Mouse (Mus musculus) CH12.LX (cell line): ENCODE results near the gene Megf8. TPM values are rescaled to one million over a fixed set of nuclear protein-coding genes. Genes with fewer than 3 reads are reported as not detected.

Experiments
- DNase-seq: peaks from one replicate; pipeline ENCODE4 v3.0.0-alpha.2; 2013; ENCODE audit errors: extremely low read depth
- H3K27ac ChIP-seq: 2 replicates; pipeline ENCODE4 v1.5.1; 2012; ENCODE audit warnings: low read depth, mild to moderate bottlenecking, control low read depth, moderate library complexity; ENCODE audit not compliant: insufficient read depth
- H3K27me3 ChIP-seq: replicated peaks from 2 replicates; pipeline ENCODE3; 2012; ENCODE audit warnings: inconsistent platforms
- H3K36me3 ChIP-seq, 2 experiments: replicated peaks in 1 of 2; 2 replicates each; pipeline versions ENCODE3 to v1.6.1; 2012; ENCODE audit warnings: inconsistent platforms in 1 of 2, low read length in 1 of 2, mild to moderate bottlenecking in 1 of 2, mixed read lengths in 1 of 2, moderate library complexity in 1 of 2; ENCODE audit not compliant: control insufficient read depth in 1 of 2, insufficient read depth in 1 of 2
- H3K4me1 ChIP-seq, 2 experiments: 2 replicates each; pipeline ENCODE4 v1.6.1; 2012; ENCODE audit warnings: inconsistent platforms in 1 of 2, moderate library complexity in 1 of 2; ENCODE audit not compliant: insufficient read depth in 2 of 2, control insufficient read depth in 1 of 2
- H3K4me2 ChIP-seq: 2 replicates; pipeline ENCODE4 v1.6.1; 2012; ENCODE audit warnings: low read depth, mild to moderate bottlenecking, control low read depth; ENCODE audit not compliant: poor library complexity, insufficient read depth, severe bottlenecking
- H3K4me3 ChIP-seq, 3 experiments: fragments of 150-350 bp in 1 of 3; sonication (generic) in 1 of 3; replicated peaks in 1 of 3; 2 replicates each; pipeline versions ENCODE3 to v1.5.1; 2011 to 2012; ENCODE audit warnings: low read depth in 2 of 3, low read length in 2 of 3, mild to moderate bottlenecking in 2 of 3, moderate library complexity in 2 of 3, control low read depth in 1 of 3, improper control_type of control experiment in 1 of 3, inconsistent platforms in 1 of 3, mixed read lengths in 1 of 3; ENCODE audit not compliant: poor library complexity in 1 of 3
- H3K79me2 ChIP-seq: replicated peaks from 2 replicates; pipeline ENCODE4 v1.6.1; 2012; ENCODE audit warnings: mild to moderate bottlenecking, moderate library complexity; ENCODE audit not compliant: control insufficient read depth, poor library complexity, insufficient read depth, severe bottlenecking; ENCODE audit errors: extremely low read depth
- H3K9ac ChIP-seq: 2 replicates; pipeline ENCODE4 v1.6.1; 2012; ENCODE audit warnings: low read depth, mild to moderate bottlenecking, control low read depth, moderate library complexity; ENCODE audit not compliant: insufficient read depth
- H3K9me3 ChIP-seq: replicated peaks from 2 replicates; pipeline ENCODE3; 2012; ENCODE audit warnings: low read length, inconsistent platforms, mixed read lengths
- BHLHE40 ChIP-seq: IDR thresholded peaks from 2 replicates; pipeline ENCODE4 v1.6.1; 2011; ENCODE audit warnings: mild to moderate bottlenecking, low read depth, low read length, improper control_type of control experiment
- CHD1 ChIP-seq: IDR thresholded peaks from 2 replicates; pipeline ENCODE4 v1.6.1; 2012; ENCODE audit warnings: low read depth, low read length, improper control_type of control experiment, inconsistent platforms
- CHD2 ChIP-seq: IDR thresholded peaks from 2 replicates; pipeline ENCODE4 v1.6.1; 2011; ENCODE audit warnings: low read length, improper control_type of control experiment
- CTCF ChIP-seq, 2 experiments: IDR thresholded peaks in 1 of 2; conservative IDR thresholded peaks in 1 of 2; 2 replicates each; pipeline ENCODE4 v1.5.1; 2011 to 2012; ENCODE audit warnings: low read depth in 2 of 2, low read length in 2 of 2, improper control_type of control experiment in 1 of 2, inconsistent platforms in 1 of 2, mild to moderate bottlenecking in 1 of 2, moderate library complexity in 1 of 2
- E2F4 ChIP-seq: IDR thresholded peaks from 2 replicates; pipeline ENCODE4 v1.6.1; 2011; ENCODE audit warnings: low read depth, low read length, improper control_type of control experiment; ENCODE audit not compliant: insufficient replicate concordance
- ELF1 ChIP-seq: IDR thresholded peaks from 2 replicates; pipeline ENCODE4 v1.6.1; 2014; ENCODE audit warnings: low read depth, mild to moderate bottlenecking, inconsistent platforms, low read length, improper control_type of control experiment
- EP300 ChIP-seq: IDR thresholded peaks from 2 replicates; pipeline ENCODE4 v1.6.1; 2011; ENCODE audit warnings: low read length, improper control_type of control experiment
- ETS1 ChIP-seq: conservative IDR thresholded peaks from 2 replicates; pipeline ENCODE4 v1.6.1; 2012; ENCODE audit warnings: low read depth, mild to moderate bottlenecking, inconsistent platforms, low read length, improper control_type of control experiment, moderate library complexity
- GABPA ChIP-seq: IDR thresholded peaks from 2 replicates; pipeline ENCODE4 v1.6.1; 2012; ENCODE audit warnings: low read depth, low read length, improper control_type of control experiment, inconsistent platforms; ENCODE audit not compliant: insufficient replicate concordance
- HCFC1 ChIP-seq: IDR thresholded peaks from 2 replicates; pipeline ENCODE4 v1.6.1; 2012; ENCODE audit warnings: low read depth, mild to moderate bottlenecking, inconsistent platforms, low read length, improper control_type of control experiment
- IRF4 ChIP-seq: IDR thresholded peaks from 2 replicates; pipeline ENCODE4 v1.6.1; 2014; ENCODE audit warnings: low read depth, mild to moderate bottlenecking, inconsistent platforms, low read length, improper control_type of control experiment
- JUN ChIP-seq: IDR thresholded peaks from 2 replicates; pipeline ENCODE4 v1.6.1; 2011; ENCODE audit warnings: low read depth, mild to moderate bottlenecking, low read length, improper control_type of control experiment, moderate library complexity; ENCODE audit not compliant: insufficient read depth
- JUND ChIP-seq: conservative IDR thresholded peaks from 2 replicates; pipeline ENCODE4 v1.6.1; 2011; ENCODE audit warnings: low read depth, low read length, improper control_type of control experiment
- KAT2A ChIP-seq: IDR thresholded peaks from 2 replicates; pipeline ENCODE4 v1.6.1; 2012; ENCODE audit warnings: low read length, improper control_type of control experiment, inconsistent platforms; ENCODE audit not compliant: insufficient replicate concordance
- MAFK ChIP-seq: IDR thresholded peaks from 2 replicates; pipeline ENCODE4 v1.6.1; 2011; ENCODE audit warnings: low read length, improper control_type of control experiment; ENCODE audit not compliant: insufficient replicate concordance
- MAX ChIP-seq: IDR thresholded peaks from 2 replicates; pipeline ENCODE4 v1.6.1; 2011; ENCODE audit warnings: low read length, improper control_type of control experiment
- MAZ ChIP-seq: IDR thresholded peaks from 2 replicates; pipeline ENCODE4 v1.6.1; 2012; ENCODE audit warnings: low read depth, mild to moderate bottlenecking, inconsistent platforms, low read length, improper control_type of control experiment, moderate library complexity
- MEF2A ChIP-seq: IDR thresholded peaks from 2 replicates; pipeline ENCODE4 v1.6.1; 2014; ENCODE audit warnings: low read depth, mild to moderate bottlenecking, inconsistent platforms, low read length, improper control_type of control experiment, borderline replicate concordance
- MXI1 ChIP-seq: IDR thresholded peaks from 2 replicates; pipeline ENCODE4 v1.6.1; 2011; ENCODE audit warnings: mild to moderate bottlenecking, low read depth, low read length, improper control_type of control experiment
- MYC ChIP-seq: IDR thresholded peaks from 2 replicates; pipeline ENCODE4 v1.6.1; 2011; ENCODE audit warnings: low read depth, mild to moderate bottlenecking, improper control_type of control experiment, low read length
- NELFE ChIP-seq: IDR thresholded peaks from 2 replicates; pipeline ENCODE4 v1.6.1; 2011; ENCODE audit warnings: low read depth, low read length, improper control_type of control experiment
- NRF1 ChIP-seq: IDR thresholded peaks from 2 replicates; pipeline ENCODE4 v1.6.1; 2014; ENCODE audit warnings: low read depth, mild to moderate bottlenecking, inconsistent platforms, low read length, improper control_type of control experiment, moderate library complexity
- PAX5 ChIP-seq: IDR thresholded peaks from 2 replicates; pipeline ENCODE4 v1.6.1; 2012; ENCODE audit warnings: low read length, inconsistent platforms, mixed read lengths
- POLR2A ChIP-seq: IDR thresholded peaks from 2 replicates; pipeline ENCODE4 v1.6.1; 2011; ENCODE audit warnings: low read depth, mild to moderate bottlenecking, improper control_type of control experiment, low read length
- POLR2AphosphoS2 ChIP-seq: IDR thresholded peaks from 2 replicates; pipeline ENCODE4 v1.6.1; 2011; ENCODE audit warnings: low read depth, low read length, improper control_type of control experiment
- RAD21 ChIP-seq: IDR thresholded peaks from 2 replicates; pipeline ENCODE4 v1.6.1; 2011; ENCODE audit warnings: low read depth, mild to moderate bottlenecking, low read length, improper control_type of control experiment, moderate library complexity
- RCOR1 ChIP-seq: conservative IDR thresholded peaks from 2 replicates; pipeline ENCODE4 v1.6.1; 2012; ENCODE audit warnings: low read depth, mild to moderate bottlenecking, inconsistent platforms, low read length, improper control_type of control experiment
- SIN3A ChIP-seq: IDR thresholded peaks from 2 replicates; pipeline ENCODE4 v1.6.1; 2012; ENCODE audit warnings: low read length, improper control_type of control experiment, inconsistent platforms
- SMC3 ChIP-seq: IDR thresholded peaks from 2 replicates; pipeline ENCODE4 v1.6.1; 2011; ENCODE audit warnings: low read depth, low read length, improper control_type of control experiment
- TCF12 ChIP-seq: IDR thresholded peaks from 2 replicates; pipeline ENCODE4 v1.6.1; 2014; ENCODE audit warnings: low read depth, mild to moderate bottlenecking, inconsistent platforms, low read length, improper control_type of control experiment
- UBTF ChIP-seq: IDR thresholded peaks from 2 replicates; pipeline ENCODE4 v1.6.1; 2012; ENCODE audit warnings: low read depth, mild to moderate bottlenecking, inconsistent platforms, low read length, improper control_type of control experiment, moderate library complexity
- USF1 ChIP-seq: IDR thresholded peaks from 2 replicates; pipeline ENCODE4 v1.6.1; 2014; ENCODE audit warnings: low read depth, mild to moderate bottlenecking, inconsistent platforms, low read length, improper control_type of control experiment
- USF2 ChIP-seq: conservative IDR thresholded peaks from 2 replicates; pipeline ENCODE4 v1.6.1; 2011; ENCODE audit warnings: low read depth, low read length, improper control_type of control experiment
- ZC3H11A ChIP-seq: IDR thresholded peaks from 2 replicates; pipeline ENCODE4 v1.6.1; 2012; ENCODE audit warnings: low read depth, mild to moderate bottlenecking, inconsistent platforms, low read length, improper control_type of control experiment
- ZKSCAN1 ChIP-seq: IDR thresholded peaks from 2 replicates; pipeline ENCODE4 v1.6.1; 2012; ENCODE audit warnings: low read depth, inconsistent platforms, low read length, improper control_type of control experiment, borderline replicate concordance
- ZMIZ1 ChIP-seq: IDR thresholded peaks from 2 replicates; pipeline ENCODE4 v1.6.1; 2012; ENCODE audit warnings: low read depth, mild to moderate bottlenecking, inconsistent platforms, low read length, improper control_type of control experiment
- ZNF384 ChIP-seq: IDR thresholded peaks from 2 replicates; pipeline ENCODE4 v1.6.1; 2012; ENCODE audit warnings: low read depth, low read length, improper control_type of control experiment, inconsistent platforms
- dilution Hi-C: fragments of 300-500 bp; cut with MboI; formaldehyde crosslinking; loops from 2 replicates; pipeline ENCODE4 v1.14.3; 2020; ENCODE audit warnings: low sequenced_read_pairs; ENCODE audit not compliant: extremely low pct_unique_long_range_greater_than_20kb, extremely low pct_ligation_motif_present
- in situ Hi-C: fragments of 300-500 bp; cut with MboI; formaldehyde crosslinking; loops from 3 replicates; pipeline ENCODE4 v1.14.3; 2019; ENCODE audit warnings: low sequenced_read_pairs, low pct_ligation_motif_present, low pct_unique_long_range_greater_than_20kb, mixed read lengths
- polyA plus RNA-seq: library from polyadenylated mRNA; unstranded; fragments of >175 nt; gene quantifications from 2 replicates; pipeline ENCODE4 v1.2.1, GENCODE M21; 2012; ENCODE audit warnings: low read depth; ENCODE audit not compliant: insufficient read length
- total RNA-seq, 2 experiments: library from RNA; depleted of rRNA; stranded (reverse); fragments of 300-350 nt in 1 of 2; fragments of >200 nt in 1 of 2; gene quantifications; 2 replicates each; pipeline ENCODE4 v1.2.3; 2012 to 2014

The Megf8 gene
- 0.92 and 1.7 TPM in 2 replicates for total RNA-seq (2012; rRNA removed)
- total RNA-seq (2014; rRNA removed): 0.50 and 0.62 TPM in 2 replicates
- polyA plus RNA-seq: 1.0 and 1.2 TPM in 2 replicates

- in situ Hi-C loops (no loop called here), dilution Hi-C loops (no loop called here)
- H3K4me1 ChIP-seq: peaks cover 7 to 14% of the 10 kb centered on the region in 2 experiments; a peak in 3 of 4 replicates
- H3K4me3 ChIP-seq: peak within 1 kb of the TSS; percentile 7 to 38 (median 34)
- peaks cover 46% of the 10 kb centered on the region for H3K27me3 ChIP-seq
- DNase-seq: peak; percentile 94
- H3K36me3 ChIP-seq: no peaks in the 10 kb centered on the region
- no peak within 1 kb of the TSS; the same call in 1 of the 2 replicates for H3K9ac ChIP-seq
- H3K4me2 ChIP-seq: peak within 1 kb of the TSS; percentile 62
- H3K9me3 ChIP-seq: peaks cover 2% of the 10 kb centered on the region
- no peak within 1 kb of the TSS for H3K27ac ChIP-seq
- no peaks in the 10 kb centered on the region for H3K79me2 ChIP-seq
- TF ChIP-seq E2F4 (no peak), JUND (0 out of 2 replicates have a peak, but pooled peaks have one; percentile 25), CTCF (conservative IDR thresholded peaks at IDR 0.05 in 1 of 2, IDR thresholded peaks at IDR 0.05 in 1 of 2; ENCODE audit: low read depth in 2 of 2, low read length in 2 of 2) (peak; percentile 62 to 97; a peak in 3 of 4 replicates), TCF12 (no peak), MXI1 (no peak), POLR2A (peak; percentile 54), EP300 (0 out of 2 replicates have a peak, but pooled peaks have one; percentile 9), KAT2A (no peak), MEF2A (no peak), CHD1 (no peak), HCFC1 (peak; percentile 67), IRF4 (no peak), BHLHE40 (no peak), PAX5 (no peak), MYC (peak; percentile 79), JUN (no peak), RAD21 (peak; percentile 91), SMC3 (peak; percentile 95), CHD2 (no peak), UBTF (no peak), MAX (no peak), ZKSCAN1 (no peak), GABPA (no peak), MAFK (no peak), NRF1 (peak; percentile 89), ZMIZ1 (no peak), ELF1 (peak; percentile 83), ZC3H11A (peak; percentile 49; the same call in 1 of the 2 replicates), USF2 (no peak), RCOR1 (no peak), NELFE (peak; percentile 60; the same call in 1 of the 2 replicates), USF1 (no peak), MAZ (0 out of 2 replicates have a peak, but pooled peaks have one; percentile 42), POLR2AphosphoS2 (no peak), ETS1 (no peak), ZNF384 (no peak), SIN3A (0 out of 2 replicates have a peak, but pooled peaks have one; percentile 42)
Observed at GRCm38 (mm10) chr7:25316532-25317445, at the start of gene Megf8. TSS of gene Megf8 (plus strand) at chr7:25317164.
